Mouse (Mus musculus) liver, embryonic 13.5 days (tissue): ENCODE measurements around the gene Cyth2. TPM values are rescaled to one million over a fixed set of nuclear protein-coding genes. Genes with fewer than 3 reads are reported as not detected.

ENCODE experiments used
- ATAC-seq: fragments of 200-750 bp; cut with Nextera tagmentation; 2 replicates; pipeline ENCODE4 v1.8.0; 2017; ENCODE audit warnings: low read depth, mild to moderate bottlenecking, moderate number of reproducible peaks, moderate library complexity
- DNase-seq: peaks from one replicate; pipeline ENCODE4 v3.0.0; 2022
- H3K27ac ChIP-seq: fragments of 300-500 bp; sonication (generic); 2 replicates; pipeline ENCODE4 v1.5.1; 2015; ENCODE audit warnings: moderate library complexity, mild to moderate bottlenecking, inconsistent platforms
- H3K27me3 ChIP-seq: fragments of 300-500 bp; sonication (generic); 2 replicates; pipeline ENCODE4 v1.6.1; 2015; ENCODE audit warnings: mild to moderate bottlenecking, inconsistent platforms
- H3K36me3 ChIP-seq: fragments of 300-500 bp; sonication (generic); 2 replicates; pipeline ENCODE4 v1.6.1; 2015; ENCODE audit warnings: mild to moderate bottlenecking, inconsistent platforms
- H3K4me1 ChIP-seq: fragments of 300-500 bp; sonication (generic); replicated peaks from 2 replicates; pipeline ENCODE4 v1.6.1; 2015; ENCODE audit warnings: inconsistent platforms
- H3K4me2 ChIP-seq: fragments of 300-500 bp; sonication (generic); 2 replicates; pipeline ENCODE4 v1.6.1; 2015; ENCODE audit warnings: inconsistent platforms, mild to moderate bottlenecking, moderate library complexity
- H3K4me3 ChIP-seq: fragments of 300-500 bp; sonication (generic); replicated peaks from 2 replicates; pipeline ENCODE4 v1.5.1; 2015; ENCODE audit warnings: mild to moderate bottlenecking, inconsistent platforms
- H3K9ac ChIP-seq: fragments of 300-500 bp; sonication (generic); 2 replicates; pipeline ENCODE4 v1.6.1; 2015; ENCODE audit warnings: mild to moderate bottlenecking, inconsistent platforms
- H3K9me3 ChIP-seq: fragments of 300-500 bp; sonication (generic); replicated peaks from 2 replicates; pipeline ENCODE4 v1.6.1; 2016; ENCODE audit warnings: inconsistent platforms
- WGBS: fragments of 180-500 bp; shearing (Covaris S2); methylation state at CpG from one replicate; pipeline ENCODE4 v1.1.7; 2015; ENCODE audit not compliant: insufficient replicate concordance; 5-methylcytosine and 5-hydroxymethylcytosine counted together
- polyA plus RNA-seq: library from polyadenylated mRNA; unstranded; fragments of >200 nt; fragmentation: Nextera tagmentation; extraction: Ambion mirVana; gene quantifications from 2 replicates; pipeline ENCODE4 v1.2.1, GENCODE M21; 2015

Cyth2 gene
- polyA plus RNA-seq, 1 experiment from 2014 or later = 36.1 TPM

DNA sequence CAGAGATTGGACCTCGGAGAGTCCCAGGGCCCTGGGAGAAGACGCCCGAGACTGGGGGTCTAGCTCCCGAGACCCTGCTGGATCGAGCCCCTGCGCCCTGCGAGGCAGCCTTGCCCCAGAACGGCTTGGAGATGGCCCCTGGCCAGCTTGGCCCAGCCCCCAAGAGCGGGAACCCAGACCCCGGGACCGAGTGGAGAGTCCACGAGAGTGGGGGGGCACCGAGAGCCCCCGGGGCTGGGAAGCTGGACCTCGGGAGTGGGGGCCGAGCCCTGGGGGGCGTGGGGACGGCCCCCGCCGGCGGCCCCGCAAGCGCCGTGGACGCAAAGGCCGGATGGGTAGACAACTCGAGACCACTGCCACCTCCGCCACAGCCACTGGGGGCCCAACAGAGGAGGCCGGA lies 19.4 kb downstream of the Cyth2 start:
- DNase-seq (no peak), ATAC-seq (no peak)
- 87% methylated on average over 29 of the region's 29 CpGs for WGBS

DNA sequence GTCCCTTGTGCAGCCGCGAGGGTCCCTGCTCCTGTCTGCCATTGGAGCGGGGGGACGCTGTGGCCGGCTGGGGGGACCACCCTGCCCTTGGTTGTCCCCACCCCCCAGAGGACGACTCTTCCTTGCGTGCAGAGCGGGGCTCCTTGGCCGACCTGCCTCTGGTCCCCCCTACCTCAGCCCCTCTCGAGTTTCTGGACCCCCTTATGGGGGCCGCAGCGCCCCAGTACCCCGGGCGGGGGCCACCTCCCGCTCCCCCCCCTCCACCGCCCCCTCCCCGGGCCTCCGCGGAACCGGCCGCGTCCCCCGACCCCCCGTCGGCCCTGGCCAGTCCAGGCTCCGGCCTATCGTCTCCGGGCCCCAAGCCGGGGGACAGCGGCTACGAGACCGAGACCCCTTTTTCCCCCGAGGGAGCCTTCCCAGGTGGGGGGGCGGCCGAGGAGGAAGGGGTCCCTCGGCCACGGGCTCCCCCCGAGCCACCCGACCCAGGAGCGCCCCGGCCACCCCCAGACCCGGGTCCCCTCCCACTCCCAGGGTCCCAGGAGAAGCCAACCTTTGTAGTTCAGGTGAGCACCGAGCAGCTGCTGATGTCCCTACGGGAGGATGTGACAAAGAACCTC lies 20.3 kb downstream of the Cyth2 start:
- ATAC-seq = no peak
- DNase-seq = no peak
- 73% methylated on average over 37 of the region's 44 CpGs for WGBS

More for the DNA sequence above, 19.4 kb downstream of the Cyth2 start:
- peaks cover 92% of the 10 kb centered on the region for H3K27me3 ChIP-seq
- peaks cover 38% of the 10 kb centered on the region for H3K4me1 ChIP-seq
- H3K36me3 ChIP-seq = no peaks in the 10 kb centered on the region
- no peaks in the 10 kb centered on the region for H3K9me3 ChIP-seq
- no peak overlapping the region for H3K4me3 ChIP-seq
- H3K4me2 ChIP-seq = no peak overlapping the region
- no peak overlapping the region for H3K9ac ChIP-seq
- no peak overlapping the region for H3K27ac ChIP-seq

DNA sequence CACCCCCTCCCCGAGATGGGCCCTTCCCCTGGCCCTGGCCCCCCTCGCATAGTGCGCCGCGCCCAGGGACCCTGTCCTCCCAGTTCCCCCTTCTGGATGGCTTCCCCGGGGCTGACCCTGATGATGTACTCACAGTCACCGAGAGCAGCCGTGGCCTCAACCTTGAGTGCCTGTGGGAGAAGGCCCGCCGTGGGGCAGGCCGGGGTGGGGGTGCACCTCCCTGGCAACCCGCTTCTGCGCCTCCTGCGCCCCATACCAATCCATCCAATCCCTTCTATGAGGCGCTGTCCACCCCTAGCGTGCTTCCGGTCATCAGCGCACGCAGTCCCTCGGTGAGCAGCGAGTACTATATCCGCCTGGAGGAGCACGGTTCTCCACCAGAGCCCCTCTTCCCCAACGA lies 21.1 kb downstream of the Cyth2 start:
- Histone ChIP-seq H3K9ac (no peak overlapping the region), H3K27me3 (peaks cover 90% of the 10 kb centered on the region), H3K4me1 (peaks cover 28% of the 10 kb centered on the region), H3K9me3 (no peaks in the 10 kb centered on the region), H3K27ac (no peak overlapping the region), H3K4me3 (no peak overlapping the region), H3K4me2 (no peak overlapping the region), H3K36me3 (no peaks in the 10 kb centered on the region)
- 49% methylated on average over 24 of the region's 24 CpGs for WGBS
- no peak for ATAC-seq
- DNase-seq = no peak

More for the DNA sequence above, 20.3 kb downstream of the Cyth2 start:
- Histone ChIP-seq H3K36me3 (no peaks in the 10 kb centered on the region), H3K4me1 (peaks cover 37% of the 10 kb centered on the region), H3K9me3 (no peaks in the 10 kb centered on the region), H3K4me3 (no peak overlapping the region), H3K27ac (no peak overlapping the region), H3K9ac (no peak overlapping the region), H3K27me3 (peaks cover 92% of the 10 kb centered on the region), H3K4me2 (no peak overlapping the region)

DNA sequence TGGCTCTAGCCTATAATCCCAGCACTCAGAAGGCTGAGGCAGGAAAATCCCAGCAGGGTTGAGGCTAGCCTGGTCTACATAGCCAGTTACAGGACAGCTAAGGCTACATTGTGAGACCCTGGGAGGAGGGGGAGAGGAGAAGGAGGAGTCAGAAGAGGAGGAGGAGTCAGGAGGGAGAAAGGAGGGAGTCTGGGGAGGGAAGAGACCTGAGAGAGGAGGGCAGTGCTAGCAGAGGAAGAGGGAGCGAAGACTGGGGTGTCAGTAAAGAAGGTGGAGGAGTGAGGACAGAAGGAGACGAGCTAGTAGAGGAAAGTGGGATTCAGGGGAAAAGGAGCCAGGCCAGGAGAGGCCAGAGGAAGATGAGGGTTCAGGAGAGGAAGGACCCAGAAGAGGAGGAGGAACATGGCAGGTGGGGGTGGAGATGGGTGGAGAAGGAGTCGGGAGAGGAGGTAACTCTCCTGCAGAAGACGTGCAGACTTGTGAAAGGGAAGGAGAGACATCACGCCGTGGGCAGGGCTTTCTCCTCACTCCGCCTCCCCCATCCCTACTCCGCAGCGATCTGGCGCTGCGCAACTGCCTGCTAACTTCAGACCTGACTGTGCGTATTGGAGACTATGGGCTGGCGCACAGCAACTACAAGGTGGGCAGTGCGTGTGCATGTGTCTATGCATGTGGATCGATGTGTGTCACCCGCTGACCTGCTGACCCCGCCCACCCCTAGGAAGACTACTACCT lies 22.5 kb downstream of the Cyth2 start:
- 44% methylated on average over 17 of the region's 17 CpGs for WGBS

DNA sequence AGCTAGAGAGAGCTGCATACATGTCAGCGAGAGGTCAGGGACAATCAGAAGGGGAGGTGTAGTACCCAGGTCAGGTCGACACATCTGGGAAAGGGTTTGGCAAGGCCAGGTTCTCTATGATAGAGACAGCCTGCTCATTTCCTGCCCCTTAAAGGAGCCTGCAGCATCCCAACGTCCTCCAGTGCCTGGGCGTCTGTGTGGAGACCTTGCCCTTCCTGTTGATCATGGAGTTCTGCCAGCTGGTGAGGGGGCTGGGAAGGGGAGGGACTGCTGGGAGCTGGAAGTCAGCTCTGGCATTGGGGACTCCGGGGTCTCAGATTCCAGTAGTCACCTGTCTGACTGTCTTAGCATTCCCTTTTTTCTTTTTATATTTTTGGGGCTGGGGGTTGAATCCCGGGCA lies 23.7 kb downstream of the Cyth2 start:
- WGBS = 44% methylated on average over 6 of the region's 6 CpGs
- Histone ChIP-seq H3K27ac (no peak overlapping the region), H3K9me3 (no peaks in the 10 kb centered on the region), H3K36me3 (no peaks in the 10 kb centered on the region), H3K4me2 (no peak overlapping the region), H3K4me3 (no peak overlapping the region), H3K4me1 (peaks cover 11% of the 10 kb centered on the region), H3K27me3 (peaks cover 91% of the 10 kb centered on the region), H3K9ac (no peak overlapping the region)
- DNase-seq = no peak
- no peak for ATAC-seq

More for the DNA sequence above, 22.5 kb downstream of the Cyth2 start:
- Histone ChIP-seq H3K4me2 (no peak overlapping the region), H3K4me3 (no peak overlapping the region), H3K9ac (no peak overlapping the region), H3K4me1 (peaks cover 16% of the 10 kb centered on the region), H3K36me3 (no peaks in the 10 kb centered on the region), H3K9me3 (no peaks in the 10 kb centered on the region), H3K27me3 (peaks cover 90% of the 10 kb centered on the region), H3K27ac (no peak overlapping the region)
- DNase-seq (no peak), ATAC-seq (no peak)

DNA sequence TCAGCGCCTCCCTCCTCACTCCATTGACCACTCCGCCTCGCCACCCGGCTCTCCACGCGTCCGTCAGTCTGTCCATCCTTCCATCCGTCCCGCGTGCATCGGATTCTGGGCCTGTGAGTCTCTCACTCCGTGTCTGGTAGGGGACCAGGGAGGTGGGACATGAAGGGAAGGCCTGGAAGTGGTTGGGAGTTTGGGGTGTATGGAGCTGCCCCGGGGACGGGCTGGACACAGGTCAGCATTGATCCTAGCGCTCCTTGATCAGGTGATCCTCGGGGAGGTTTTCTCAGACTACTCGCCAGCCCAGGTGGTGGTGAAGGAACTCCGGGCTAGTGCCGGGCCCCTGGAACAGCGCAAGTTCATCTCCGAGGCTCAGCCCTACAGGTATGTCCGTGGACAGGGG lies 26.7 kb downstream of the Cyth2 start:
- no peak overlapping the region for H3K4me3 ChIP-seq
- 63% methylated on average over 22 of the region's 22 CpGs for WGBS
- no peak for ATAC-seq

DNA sequence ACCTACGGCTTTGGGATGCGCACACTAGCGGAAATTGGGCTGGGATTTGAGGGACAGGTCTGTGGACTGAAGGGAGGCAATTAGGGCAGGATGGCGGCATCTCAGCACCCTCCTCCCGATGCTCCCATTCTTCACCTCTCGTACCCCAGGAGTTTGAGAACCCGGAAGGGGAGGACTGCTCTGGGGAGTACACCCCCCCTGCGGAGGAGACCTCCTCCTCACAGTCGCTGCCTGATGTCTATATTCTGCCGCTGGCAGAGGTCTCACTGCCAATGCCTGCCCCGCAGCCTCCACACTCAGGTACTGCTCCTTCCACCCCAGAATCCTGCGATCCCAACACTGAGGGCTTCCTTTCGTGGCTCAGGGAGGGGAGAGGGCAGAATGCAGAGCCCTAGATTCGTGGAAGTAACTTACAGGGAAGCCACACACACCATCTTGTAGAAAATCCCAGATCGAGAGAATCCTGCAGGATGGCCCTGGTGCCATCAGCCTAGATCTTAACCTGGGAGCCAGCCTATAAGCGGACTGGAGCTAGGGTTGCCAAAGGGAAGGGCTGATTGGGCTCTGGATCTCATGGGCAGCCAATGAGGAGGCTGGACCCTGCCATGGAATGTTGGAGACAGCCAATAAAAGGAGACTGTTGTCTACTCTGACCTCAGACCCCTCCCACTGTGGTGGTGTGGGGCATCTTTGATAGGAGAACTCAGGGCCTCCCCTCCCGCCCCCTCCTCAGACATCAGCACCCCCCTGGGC lies 27.5 kb downstream of the Cyth2 start:
- WGBS = 11% methylated on average over 17 of the region's 17 CpGs
- Histone ChIP-seq H3K36me3 (no peaks in the 10 kb centered on the region), H3K9me3 (no peaks in the 10 kb centered on the region), H3K27ac (no peak overlapping the region), H3K4me1 (peaks cover 19% of the 10 kb centered on the region), H3K9ac (no peak overlapping the region), H3K27me3 (peaks cover 89% of the 10 kb centered on the region), H3K4me3 (peak overlapping the region; percentile 43), H3K4me2 (peak overlapping the region; percentile 46)
- no peak for ATAC-seq
- DNase-seq = no peak

More for the DNA sequence above, 26.7 kb downstream of the Cyth2 start:
- Histone ChIP-seq H3K9me3 (no peaks in the 10 kb centered on the region), H3K9ac (no peak overlapping the region), H3K4me2 (no peak overlapping the region), H3K27me3 (peaks cover 91% of the 10 kb centered on the region), H3K27ac (no peak overlapping the region), H3K36me3 (no peaks in the 10 kb centered on the region), H3K4me1 (peaks cover 19% of the 10 kb centered on the region)
- no peak for DNase-seq

DNA sequence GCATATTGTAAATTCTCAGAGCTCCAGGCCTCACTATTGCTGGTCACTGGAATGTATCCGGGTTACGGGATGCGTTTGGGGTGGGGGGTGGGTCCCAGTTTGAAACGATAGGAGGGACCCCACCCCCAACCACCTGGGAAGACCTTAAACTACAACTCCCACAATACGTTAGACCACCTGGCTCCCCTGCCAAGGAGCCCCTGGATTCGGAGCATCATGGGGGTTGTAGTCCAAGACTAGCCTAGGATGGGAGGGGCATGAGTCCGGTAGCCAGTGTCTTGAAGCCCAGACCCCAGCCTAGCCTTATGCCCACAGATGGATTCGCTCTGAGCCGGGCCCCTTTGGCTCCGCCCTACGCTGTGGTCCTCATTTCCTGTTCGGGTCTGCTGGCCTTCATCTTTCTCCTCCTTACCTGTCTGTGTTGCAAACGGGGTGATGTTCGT lies 28.2 kb downstream of the Cyth2 start:
- H3K4me1 ChIP-seq = peaks cover 19% of the 10 kb centered on the region
- H3K4me3 ChIP-seq = peak overlapping the region; percentile 43
- peak overlapping the region; percentile 46 for H3K4me2 ChIP-seq
- no peak overlapping the region for H3K27ac ChIP-seq
- DNase-seq (no peak), ATAC-seq (no peak)
- H3K27me3 ChIP-seq = peaks cover 84% of the 10 kb centered on the region
- 3% methylated on average over 14 of the region's 14 CpGs for WGBS
- no peaks in the 10 kb centered on the region for H3K9me3 ChIP-seq
- H3K36me3 ChIP-seq = no peaks in the 10 kb centered on the region
- no peak overlapping the region for H3K9ac ChIP-seq

DNA sequence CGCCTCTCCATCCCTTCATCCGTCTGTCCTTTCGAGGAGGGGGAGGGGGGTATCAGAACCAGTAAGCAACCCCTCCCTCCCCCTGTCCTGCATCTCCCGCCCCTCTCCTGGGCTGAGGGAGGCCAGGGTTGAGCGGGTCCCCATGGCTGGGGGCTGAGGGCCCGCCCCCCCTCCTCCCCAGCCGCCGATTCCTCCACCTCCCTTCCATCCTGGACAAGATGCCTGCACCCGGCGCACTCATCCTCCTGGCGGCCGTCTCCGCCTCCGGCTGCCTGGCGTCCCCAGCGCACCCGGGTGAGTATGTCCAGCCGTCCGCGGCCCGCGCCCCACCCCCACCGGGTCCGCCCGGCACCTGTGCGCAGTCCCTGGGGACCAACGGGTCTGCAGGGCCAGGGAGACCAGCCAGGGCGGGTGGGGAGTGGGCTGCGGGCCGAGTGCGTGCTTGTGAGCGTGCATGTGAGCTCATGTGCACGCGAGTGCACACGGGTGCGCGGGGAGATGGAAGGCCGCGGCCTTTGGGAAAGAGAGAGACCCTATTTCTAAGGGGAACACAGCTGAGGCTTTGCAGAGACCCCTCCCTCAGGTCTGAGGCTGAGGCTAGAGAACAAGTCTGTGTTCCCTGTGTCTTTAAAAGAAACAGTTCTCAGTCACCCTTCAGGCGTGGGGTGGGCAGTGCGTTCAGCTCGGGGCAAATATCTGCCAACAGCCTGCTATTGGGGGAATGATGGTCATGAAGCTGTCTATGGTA lies 28.8 kb downstream of the Cyth2 start:
- peaks cover 83% of the 10 kb centered on the region for H3K27me3 ChIP-seq
- H3K27ac ChIP-seq = no peak overlapping the region
- peak overlapping the region; percentile 46 for H3K4me2 ChIP-seq

DNA sequence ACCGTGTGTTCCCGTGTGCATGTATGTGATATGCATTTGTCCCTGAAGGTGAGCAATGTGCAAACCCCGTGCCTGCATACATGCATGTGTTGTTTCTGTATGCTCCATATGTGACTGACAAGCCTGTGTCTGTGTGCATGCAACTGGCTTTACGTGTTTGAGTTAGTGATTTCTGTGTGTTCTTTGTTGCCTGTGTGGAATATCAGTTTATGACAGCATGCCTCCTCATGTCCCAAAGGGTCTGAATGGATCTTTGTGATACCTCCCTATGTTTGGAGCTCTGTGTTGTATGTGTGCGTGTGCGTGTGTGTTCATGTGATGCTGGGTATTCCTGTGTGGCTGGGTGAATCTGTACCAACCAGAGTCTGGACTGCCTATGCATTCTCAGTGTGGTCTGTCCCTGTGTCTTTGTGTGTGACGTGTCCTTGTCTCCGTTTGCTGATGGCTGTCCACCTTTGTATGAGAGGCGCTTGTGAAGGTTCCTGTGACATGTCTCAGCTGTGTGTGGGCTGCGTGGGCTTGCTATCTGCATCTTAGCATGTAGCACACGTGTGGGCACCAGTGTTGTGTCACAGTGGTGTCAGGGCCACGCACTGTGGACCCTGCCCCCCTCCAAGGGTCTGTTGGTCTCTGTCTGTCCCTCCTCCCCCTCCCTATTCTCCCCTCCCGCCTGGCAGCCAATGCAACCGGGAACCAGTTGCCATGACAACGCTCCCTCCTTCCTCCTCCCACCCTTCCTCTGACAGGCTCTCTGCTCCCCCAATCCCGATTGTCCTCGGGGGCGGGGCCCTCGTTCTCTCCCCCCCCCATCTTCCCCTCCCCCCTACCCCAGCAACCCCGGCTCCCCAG lies 29.6 kb downstream of the Cyth2 start, which contains the start of gene Sult2b1:
Sult2b1 (minus strand) TSS at position 146 of the 849 bp plus-strand sequence.
- peak within 1 kb of the TSS; percentile 60 for H3K4me3 ChIP-seq
- no peaks in the 10 kb centered on the region for H3K36me3 ChIP-seq
- WGBS = 21% methylated on average over 20 of the region's 20 CpGs
- H3K4me2 ChIP-seq = peak within 1 kb of the TSS; percentile 69
- H3K9ac ChIP-seq = peak within 1 kb of the TSS; percentile 62
- H3K9me3 ChIP-seq = no peaks in the 10 kb centered on the region
- H3K27me3 ChIP-seq = peaks cover 81% of the 10 kb centered on the region
- no peak for DNase-seq
- H3K4me1 ChIP-seq = peaks cover 19% of the 10 kb centered on the region
- no peak within 1 kb of the TSS for H3K27ac ChIP-seq
- no peak for ATAC-seq

More for the DNA sequence above, 28.8 kb downstream of the Cyth2 start:
- H3K4me1 ChIP-seq = peaks cover 19% of the 10 kb centered on the region
- DNase-seq (no peak), ATAC-seq (no peak)
- no peak overlapping the region for H3K9ac ChIP-seq
- H3K36me3 ChIP-seq = no peaks in the 10 kb centered on the region
- no peaks in the 10 kb centered on the region for H3K9me3 ChIP-seq
- peak overlapping the region; percentile 43 for H3K4me3 ChIP-seq
- WGBS = 2% methylated on average over 38 of the region's 42 CpGs
